ENCODE assay signal across 8 mouse cellular contexts in genomic region chr2:128947962-128948588, GRCm38 (mm10). TPM values are rescaled to one million over a fixed set of nuclear protein-coding genes. Genes with fewer than 3 reads are reported as not detected.
DNase-seq lines count a peak whose midpoint lies in the region; ATAC-seq and TF ChIP-seq lines count a peak whose summit lies in the region.

No protein-coding gene starts in this region.

- no peak overlapping the region for H3K27ac ChIP-seq in heart, adult 2 months
- no peak overlapping the region for H3K27ac ChIP-seq in kidney, postnatal 0 days

- H3K9ac ChIP-seq in heart, adult 2 months (ENCODE audit: low read depth, low read length) = no peak overlapping the region
- no peak overlapping the region for H3K9ac ChIP-seq in kidney, postnatal 0 days (ENCODE audit: low read depth, low read length)

- H3K4me1 ChIP-seq in heart, adult 2 months (ENCODE audit: control insufficient read depth, insufficient read depth, low read length) = no peaks in the 10 kb centered on the region
- H3K4me1 ChIP-seq in G1E (ENCODE audit: insufficient read depth, low read depth, low read length) = peaks cover 6% of the 10 kb centered on the region
- H3K4me1 ChIP-seq in kidney, postnatal 0 days (replicated peaks; ENCODE audit: insufficient read depth, low read length) = no peaks in the 10 kb centered on the region

- H3K4me3 ChIP-seq in heart, adult 2 months = no peak overlapping the region
- H3K4me3 ChIP-seq in G1E (ENCODE audit: low read depth, low read length) = no peak overlapping the region
- H3K4me3 ChIP-seq in kidney, postnatal 0 days (replicated peaks; ENCODE audit: low read depth, low read length) = no peak overlapping the region

- no peaks in the 10 kb centered on the region for H3K9me3 ChIP-seq in G1E (replicated peaks)
- H3K9me3 ChIP-seq in kidney, postnatal 0 days (replicated peaks; ENCODE audit: low read length) = no peaks in the 10 kb centered on the region

- DNase-seq in heart, adult 2 months = no peak
- no peak for DNase-seq in heart, postnatal 25 days (ENCODE audit: low spot score)
- DNase-seq in 3T3-L1 (ENCODE audit: low read depth, low spot score) = peak; percentile 83
- DNase-seq in G1E (ENCODE audit: low spot score) = peak; percentile 31
- peak; percentile 86 for DNase-seq in embryo, embryonic 10 days (ENCODE audit: low spot score)
- peak; percentile 94 for DNase-seq in kidney, postnatal 0 days (ENCODE audit: low spot score)
- peak; percentile 90 for DNase-seq in retina, embryonic 14.5 days (ENCODE audit: low spot score)
- no peak for DNase-seq in ovary, adult 18-20 months (ENCODE audit: low spot score)

- no peak for TF ChIP-seq POLR2A in heart, adult 2 months (IDR thresholded peaks at IDR 0.05; ENCODE audit: insufficient read depth, low read depth, low read length)

- 33% methylated on average over 6 of the region's 6 CpGs for WGBS in heart, adult 2 months
- WGBS in kidney, postnatal 0 days = 32% methylated on average over 6 of the region's 6 CpGs

- no peaks in the 10 kb centered on the region for H3K79me2 ChIP-seq in heart, adult 2 months (replicated peaks; ENCODE audit: control insufficient read depth, insufficient read depth, low read length)

- H3K27me3 ChIP-seq in heart, adult 2 months (ENCODE audit: control insufficient read depth, insufficient read depth, low read length) = no peaks in the 10 kb centered on the region
- peaks cover 16% of the 10 kb centered on the region for H3K27me3 ChIP-seq in G1E (ENCODE audit: insufficient read depth, low read length)
- no peaks in the 10 kb centered on the region for H3K27me3 ChIP-seq in kidney, postnatal 0 days (ENCODE audit: insufficient read depth, low read length)

- TF ChIP-seq EP300 in heart, adult 2 months (IDR thresholded peaks at IDR 0.05; ENCODE audit: insufficient read depth, low read depth, low read length) = no peak

- intact Hi-C loops in heart, adult 2 months (cut with DNase I) = loop anchor here (1.0 to 5.0 kb wide), 5 partner anchors 59 to 310 kb away; partner anchors contain the start of genes Slc20a1 and Ttl
- intact Hi-C loops in heart, postnatal 25 days (cut with DNase I) = loop anchor here (2.0 to 5.0 kb wide), 5 partner anchors 23 to 309 kb away; partner anchors contain the start of genes Mertk, Slc20a1 and Ttl

- no peaks in the 10 kb centered on the region for H3K36me3 ChIP-seq in heart, adult 2 months (ENCODE audit: control insufficient read depth, insufficient read depth, low read length)
- no peaks in the 10 kb centered on the region for H3K36me3 ChIP-seq in G1E (replicated peaks)
- no peaks in the 10 kb centered on the region for H3K36me3 ChIP-seq in kidney, postnatal 0 days (ENCODE audit: insufficient read depth, low read length)

- no peak for ATAC-seq in G1E (ENCODE audit: extremely low read depth, insufficient number of reproducible peaks, low FRiP score, poor library complexity, severe bottlenecking)
- 0 out of 2 replicates have a peak, but pooled peaks have one; percentile 11 for ATAC-seq in kidney, postnatal 0 days (replicated peaks; ENCODE audit: low FRiP score, low read depth)

- TF ChIP-seq CTCF in heart, adult 2 months (IDR thresholded peaks at IDR 0.05) = peak; percentile 88
- TF ChIP-seq CTCF in G1E (IDR thresholded peaks at IDR 0.05; ENCODE audit: low read depth, low read length) = peak; percentile 54; the same call in 1 of the 2 replicates
- peak; percentile 95 for TF ChIP-seq CTCF in kidney, postnatal 0 days (IDR thresholded peaks at IDR 0.05; ENCODE audit: low read depth)

- H3K4me2 ChIP-seq in kidney, postnatal 0 days (ENCODE audit: low read length) = no peak overlapping the region

RNA-seq across cellular contexts. Expression of gene Zc3h8, which starts 4.2 kb away (rescaled TPM):
- total RNA-seq in heart, adult 2 months (2021) = 1 to 10 TPM; 5.9 to 8.3 TPM
- 1.6 and 4.1 TPM in 2 replicates for polyA plus RNA-seq in heart, adult 2 months (2012; rRNA removed)
- 1 to 10 TPM; 5.7 to 6.6 TPM for total RNA-seq in heart, postnatal 25 days (2021)
- total RNA-seq in G1E (2014; fragmentation: Nextera tagmentation) = 6.1 and 6.8 TPM in 2 replicates
- total RNA-seq in G1E (2017) = 8.6 and 9.5 TPM in 2 replicates
- 0.55 and 1.1 TPM in 2 replicates for polyA plus RNA-seq in G1E (2012)
- polyA plus RNA-seq in kidney, postnatal 0 days (2015; fragmentation: Nextera tagmentation; extraction: Ambion mirVana) = 9.1 and 9.4 TPM in 2 replicates

RNA-seq across cellular contexts. Expression of gene Zc3h6, which starts 19.1 kb away (rescaled TPM):
- 1 to 10 TPM; 3.1 to 4.7 TPM for total RNA-seq in heart, adult 2 months (2021)
- polyA plus RNA-seq in heart, adult 2 months (2012; rRNA removed) = 1.3 and 1.4 TPM in 2 replicates
- 1 to 10 TPM; 3.6 to 4.9 TPM for total RNA-seq in heart, postnatal 25 days (2021)
- total RNA-seq in G1E (2014; fragmentation: Nextera tagmentation) = 8.0 and 9.6 TPM in 2 replicates
- total RNA-seq in G1E (2017) = 1.9 TPM in 2 replicates
- 2.1 and 2.2 TPM in 2 replicates for polyA plus RNA-seq in G1E (2012)
- 3.1 and 4.9 TPM in 2 replicates for polyA plus RNA-seq in kidney, postnatal 0 days (2015; fragmentation: Nextera tagmentation; extraction: Ambion mirVana)

RNA-seq across cellular contexts. Expression of gene Gm10762, which starts 19.4 kb away (rescaled TPM):
- 10 to 100 TPM in 1 of 2 experiments, 1 to 10 TPM in 1; 8.4 to 12.3 TPM for total RNA-seq in heart, adult 2 months (2021)
- 8.3 and 8.9 TPM in 2 replicates for polyA plus RNA-seq in heart, adult 2 months (2012; rRNA removed)
- 10 to 100 TPM in 1 of 2 experiments, 1 to 10 TPM in 1; 9.7 to 10.8 TPM for total RNA-seq in heart, postnatal 25 days (2021)
- total RNA-seq in G1E (2014; fragmentation: Nextera tagmentation) = 4.2 and 6.8 TPM in 2 replicates
- total RNA-seq in G1E (2017) = 3.3 and 4.3 TPM in 2 replicates
- polyA plus RNA-seq in G1E (2012) = 6.7 and 7.4 TPM in 2 replicates
- 19.8 and 26.5 TPM in 2 replicates for polyA plus RNA-seq in kidney, postnatal 0 days (2015; fragmentation: Nextera tagmentation; extraction: Ambion mirVana)

Comparison
In these comparisons a context has a peak if more than half of its experiments do, and no peak if none do; other contexts are left out.
1. DNase-seq: peak in 3T3-L1 (single experiment), G1E (single experiment), embryo, embryonic 10 days (single experiment), kidney, postnatal 0 days (single experiment) and retina, embryonic 14.5 days (single experiment); none in heart, adult 2 months (0 of 2), heart, postnatal 25 days (single experiment) and ovary, adult 18-20 months (single experiment).
2. Peak in every context shown above with its lines, with median percentiles within 50 percentile points of each other: CTCF ChIP-seq.